Mouse (Mus musculus) thymus, adult 2 months (tissue): Measurements from ENCODE around the gene Hes3.

Experiments used
- CTCF ChIP-seq: fragments of 200-500 bp; IDR thresholded peaks from 2 replicates; pipeline ENCODE4 v1.5.1; 2012; ENCODE audit warnings: mild to moderate bottlenecking, control low read depth, low read length, moderate library complexity, borderline replicate concordance; ENCODE audit not compliant: control insufficient read depth, poor library complexity, insufficient read depth; ENCODE audit errors: extremely low read depth
- POLR2A ChIP-seq: fragments of 200-500 bp; IDR thresholded peaks from 2 replicates; pipeline ENCODE4 v1.6.1; 2012; ENCODE audit warnings: mild to moderate bottlenecking, low read length, control low read depth, moderate library complexity; ENCODE audit not compliant: control insufficient read depth, poor library complexity, insufficient read depth; ENCODE audit errors: extremely low read depth

DNA sequence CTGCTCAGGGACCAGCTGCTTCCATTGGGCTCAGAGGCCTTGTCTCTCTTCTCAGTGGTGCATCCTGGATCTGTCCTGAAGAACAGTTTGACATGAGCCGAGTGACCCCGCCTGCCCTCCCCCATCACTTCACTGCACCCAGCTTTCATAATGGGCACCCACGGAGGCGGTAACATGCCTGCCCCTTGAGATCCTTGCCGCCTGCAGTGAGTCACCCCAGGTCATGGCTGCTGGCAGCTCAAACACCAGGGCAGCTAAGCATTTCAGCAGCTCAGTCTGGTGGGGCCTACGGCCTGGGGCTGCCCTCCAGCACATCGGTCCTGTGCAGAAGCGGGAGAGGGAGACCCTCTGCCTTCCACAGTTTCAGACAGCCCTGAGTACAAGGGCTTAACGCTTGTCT lies 16.1 kb upstream of the Hes3 start:
- TF ChIP-seq POLR2A (no peak), CTCF (no peak)
